Mouse (Mus musculus) midbrain, postnatal 0 days (tissue): ENCODE measurements around the gene Gls2. TPM values are rescaled to one million over a fixed set of nuclear protein-coding genes. Genes with fewer than 3 reads are reported as not detected.

Experiments
- ATAC-seq: fragments of 200-750 bp; cut with Nextera tagmentation; 2 replicates; pipeline ENCODE4 v1.8.0; 2017; ENCODE audit warnings: moderate number of reproducible peaks, mild to moderate bottlenecking, moderate TSS enrichment, moderate library complexity; ENCODE audit not compliant: low FRiP score
- DNase-seq: peaks from one replicate; pipeline ENCODE4 v3.0.0-alpha.2; 2015; ENCODE audit warnings: low spot score
- H3K27ac ChIP-seq: fragments of 300-500 bp; sonication (generic); 2 replicates; pipeline ENCODE4 v1.5.1; 2014; ENCODE audit warnings: low read depth, mild to moderate bottlenecking, low read length, mixed read lengths
- H3K27me3 ChIP-seq: fragments of 300-500 bp; sonication (generic); 2 replicates; pipeline ENCODE4 v1.6.1; 2014; ENCODE audit warnings: low read length, control low read depth, mixed read lengths; ENCODE audit not compliant: insufficient read depth
- H3K36me3 ChIP-seq: fragments of 300-500 bp; sonication (generic); 2 replicates; pipeline ENCODE4 v1.6.1; 2014; ENCODE audit warnings: low read length, control low read depth, mixed read lengths; ENCODE audit not compliant: insufficient read depth
- H3K4me1 ChIP-seq: fragments of 300-500 bp; sonication (generic); 2 replicates; pipeline ENCODE4 v1.6.1; 2014; ENCODE audit warnings: mild to moderate bottlenecking, control low read depth, antibody characterized with exemption, low read length, mixed read lengths; ENCODE audit not compliant: insufficient read depth
- H3K4me2 ChIP-seq: fragments of 300-500 bp; sonication (generic); 2 replicates; pipeline ENCODE4 v1.6.1; 2014; ENCODE audit warnings: low read depth, mild to moderate bottlenecking, low read length, mixed read lengths; ENCODE audit not compliant: poor library complexity, severe bottlenecking
- H3K4me3 ChIP-seq: fragments of 300-500 bp; sonication (generic); 2 replicates; pipeline ENCODE4 v1.5.1; 2014; ENCODE audit warnings: low read depth, mild to moderate bottlenecking, low read length, moderate library complexity
- H3K9ac ChIP-seq: fragments of 300-500 bp; sonication (generic); replicated peaks from 2 replicates; pipeline ENCODE4 v1.6.1; 2014; ENCODE audit warnings: mild to moderate bottlenecking, low read length, moderate library complexity, mixed read lengths; ENCODE audit not compliant: poor library complexity, severe bottlenecking
- H3K9me3 ChIP-seq: fragments of 300-500 bp; sonication (generic); 2 replicates; pipeline ENCODE4 v1.6.1; 2016; ENCODE audit warnings: low read length, control low read depth
- CTCF ChIP-seq: IDR thresholded peaks from 2 replicates; pipeline ENCODE4 v1.5.1; 2016; ENCODE audit warnings: antibody characterized with exemption, mild to moderate bottlenecking
- WGBS: fragments of 180-500 bp; shearing (Covaris S2); extraction: QIAGEN DNeasy Blood & Tissue Kit; methylation state at CpG from one replicate; pipeline ENCODE4 v1.1.7; 2014; 5-methylcytosine and 5-hydroxymethylcytosine counted together
- polyA plus RNA-seq: library from polyadenylated mRNA; unstranded; fragments of >200 nt; fragmentation: Nextera tagmentation; extraction: Ambion mirVana; gene quantifications from 2 replicates; pipeline ENCODE4 v1.2.1, GENCODE M21; 2015
- total RNA-seq: library from RNA; depleted of rRNA; stranded (reverse); fragments of >200 nt; gene quantifications from 2 replicates; pipeline ENCODE4 v1.2.3, GENCODE M21; 2014; rRNA removed

The Gls2 gene
- total and polyA plus RNA-seq, 2 experiments from 2014 or later, result 1.2 to 4.4 TPM

GRCm38 (mm10) chr10:128258953-128259352, 64.7 kb downstream of the Gls2 start:
- Histone ChIP-seq H3K27ac (no peak overlapping the region), H3K4me3 (no peak overlapping the region), H3K27me3 (no peaks in the 10 kb centered on the region), H3K9ac (no peak overlapping the region), H3K36me3 (no peaks in the 10 kb centered on the region), H3K4me1 (no peaks in the 10 kb centered on the region), H3K4me2 (no peak overlapping the region), H3K9me3 (no peaks in the 10 kb centered on the region)
- no peak for TF ChIP-seq CTCF
- DNase-seq (no peak), ATAC-seq (no peak)
- WGBS, result 79% methylated on average over 4 of the region's 4 CpGs

Other genes starting within 250 kb of the Gls2 start
- gene Hsd17b6, start 186.8 kb upstream of the Gls2 start, total RNA-seq, result not detected in 2 replicates
- gene Hsd17b6, start 186.8 kb upstream of the Gls2 start, polyA plus RNA-seq, result not detected in 2 replicates
- gene Prim1, start 179.3 kb upstream of the Gls2 start, total RNA-seq, result 19.8 and 30.1 TPM in 2 replicates
- gene Prim1, start 179.3 kb upstream of the Gls2 start, polyA plus RNA-seq, result 33.5 and 33.6 TPM in 2 replicates
- gene Naca, start 158.9 kb upstream of the Gls2 start, total RNA-seq, result 415 and 452 TPM in 2 replicates
- 443 and 454 TPM in 2 replicates for gene Naca, start 158.9 kb upstream of the Gls2 start, polyA plus RNA-seq
- gene Ptges3, start 135.5 kb upstream of the Gls2 start, total RNA-seq, result 109 and 117 TPM in 2 replicates
- gene Ptges3, start 135.5 kb upstream of the Gls2 start, polyA plus RNA-seq, result 390 and 433 TPM in 2 replicates
- 4,011 and 6,126 TPM in 2 replicates for gene Atp5b, start 111.2 kb upstream of the Gls2 start, total RNA-seq
- gene Atp5b, start 111.2 kb upstream of the Gls2 start, polyA plus RNA-seq, result 2,103 and 2,155 TPM in 2 replicates
- gene Baz2a, start 102.9 kb upstream of the Gls2 start, total RNA-seq, result 14.0 and 17.3 TPM in 2 replicates
- gene Baz2a, start 102.9 kb upstream of the Gls2 start, polyA plus RNA-seq, result 8.0 and 9.3 TPM in 2 replicates
- gene Rbms2, start 14.2 kb upstream of the Gls2 start, total RNA-seq, result 11.1 and 12.9 TPM in 2 replicates
- 5.2 and 5.3 TPM in 2 replicates for gene Rbms2, start 14.2 kb upstream of the Gls2 start, polyA plus RNA-seq
- gene Spryd4, start 17.4 kb downstream of the Gls2 start, total RNA-seq, result 17.1 and 29.5 TPM in 2 replicates
- gene Spryd4, start 17.4 kb downstream of the Gls2 start, polyA plus RNA-seq, result 21.4 and 23.0 TPM in 2 replicates
- gene Mip, start 31.4 kb downstream of the Gls2 start, total RNA-seq, result 0.22 TPM in 1 of 2 replicates, not detected in the other
- 0.13 TPM in 1 of 2 replicates, not detected in the other for gene Mip, start 31.4 kb downstream of the Gls2 start, polyA plus RNA-seq
- 11.0 and 14.6 TPM in 2 replicates for gene Timeless, start 37.6 kb downstream of the Gls2 start, total RNA-seq
- 7.7 and 8.1 TPM in 2 replicates for gene Timeless, start 37.6 kb downstream of the Gls2 start, polyA plus RNA-seq
- gene Apon, start 59.6 kb downstream of the Gls2 start, total RNA-seq, result not detected in 2 replicates
- gene Apon, start 59.6 kb downstream of the Gls2 start, polyA plus RNA-seq, result not detected in 2 replicates
- 0.42 TPM in 1 of 2 replicates, not detected in the other for gene Apof, start 74.2 kb downstream of the Gls2 start, total RNA-seq
- 0.20 and 0.83 TPM in 2 replicates for gene Apof, start 74.2 kb downstream of the Gls2 start, polyA plus RNA-seq
- 8.7 and 9.8 TPM in 2 replicates for gene Stat2, start 76.1 kb downstream of the Gls2 start, total RNA-seq
- gene Stat2, start 76.1 kb downstream of the Gls2 start, polyA plus RNA-seq, result 10.5 and 12.9 TPM in 2 replicates
- gene Il23a, start 104.3 kb downstream of the Gls2 start, total RNA-seq, result not detected in 2 replicates
- gene Il23a, start 104.3 kb downstream of the Gls2 start, polyA plus RNA-seq, result 0.12 TPM in 1 of 2 replicates, not detected in the other
- 18.3 and 19.0 TPM in 2 replicates for gene Pan2, start 108.9 kb downstream of the Gls2 start, total RNA-seq
- 12.5 and 13.4 TPM in 2 replicates for gene Pan2, start 108.9 kb downstream of the Gls2 start, polyA plus RNA-seq
- gene Cnpy2, start 128.0 kb downstream of the Gls2 start, total RNA-seq, result 40.3 and 49.4 TPM in 2 replicates
- 164 and 176 TPM in 2 replicates for gene Cnpy2, start 128.0 kb downstream of the Gls2 start, polyA plus RNA-seq
- 279 and 309 TPM in 2 replicates for gene Cs, start 143.3 kb downstream of the Gls2 start, total RNA-seq
- 255 and 271 TPM in 2 replicates for gene Cs, start 143.3 kb downstream of the Gls2 start, polyA plus RNA-seq
- 42.8 and 53.2 TPM in 2 replicates for gene Coq10a, start 174.5 kb downstream of the Gls2 start, total RNA-seq
- gene Coq10a, start 174.5 kb downstream of the Gls2 start, polyA plus RNA-seq, result 51.7 and 56.4 TPM in 2 replicates
- 43.6 and 49.1 TPM in 2 replicates for gene Ankrd52, start 182.7 kb downstream of the Gls2 start, total RNA-seq
- 7.8 and 9.9 TPM in 2 replicates for gene Ankrd52, start 182.7 kb downstream of the Gls2 start, polyA plus RNA-seq
- 0.16 and 0.61 TPM in 2 replicates for gene Slc39a5, start 206.8 kb downstream of the Gls2 start, total RNA-seq
- gene Slc39a5, start 206.8 kb downstream of the Gls2 start, polyA plus RNA-seq, result 0.16 and 0.27 TPM in 2 replicates
- 63.1 and 82.0 TPM in 2 replicates for gene Nabp2, start 217.0 kb downstream of the Gls2 start, total RNA-seq
- 145 and 157 TPM in 2 replicates for gene Nabp2, start 217.0 kb downstream of the Gls2 start, polyA plus RNA-seq
- 94.3 and 103 TPM in 2 replicates for gene Rnf41, start 217.2 kb downstream of the Gls2 start, total RNA-seq
- gene Rnf41, start 217.2 kb downstream of the Gls2 start, polyA plus RNA-seq, result 91.6 and 93.8 TPM in 2 replicates